Mouse (Mus musculus) midbrain, embryonic 15.5 days (tissue): ENCODE measurements around the gene Tescl. TPM values are rescaled to one million over a fixed set of nuclear protein-coding genes. Genes with fewer than 3 reads are reported as not detected.

Experiments used
- ATAC-seq: fragments of 200-750 bp; cut with Nextera tagmentation; replicated peaks from 2 replicates; pipeline ENCODE4 v1.8.0; 2017; ENCODE audit warnings: moderate TSS enrichment
- H3K27ac ChIP-seq: fragments of 300-500 bp; sonication (generic); 2 replicates; pipeline ENCODE4 v1.5.1; 2015; ENCODE audit warnings: mild to moderate bottlenecking, inconsistent platforms
- H3K27me3 ChIP-seq: fragments of 300-500 bp; sonication (generic); replicated peaks from 2 replicates; pipeline ENCODE4 v1.6.1; 2015; ENCODE audit warnings: inconsistent platforms
- H3K36me3 ChIP-seq: fragments of 300-500 bp; sonication (generic); replicated peaks from 2 replicates; pipeline ENCODE4 v1.6.1; 2015; ENCODE audit warnings: inconsistent platforms
- H3K4me1 ChIP-seq: fragments of 300-500 bp; sonication (generic); 2 replicates; pipeline ENCODE4 v1.6.1; 2015; ENCODE audit warnings: inconsistent platforms
- H3K4me2 ChIP-seq: fragments of 300-500 bp; sonication (generic); 2 replicates; pipeline ENCODE4 v1.6.1; 2015; ENCODE audit warnings: inconsistent platforms, mild to moderate bottlenecking, moderate library complexity
- H3K4me3 ChIP-seq: fragments of 300-500 bp; sonication (generic); 2 replicates; pipeline ENCODE4 v1.5.1; 2015; ENCODE audit warnings: mild to moderate bottlenecking, inconsistent platforms
- H3K9ac ChIP-seq: fragments of 300-500 bp; sonication (generic); 2 replicates; pipeline ENCODE4 v1.6.1; 2015; ENCODE audit warnings: mild to moderate bottlenecking, inconsistent platforms
- H3K9me3 ChIP-seq: fragments of 300-500 bp; sonication (generic); 2 replicates; pipeline ENCODE4 v1.6.1; 2016; ENCODE audit warnings: inconsistent platforms
- WGBS: fragments of 180-500 bp; shearing (Covaris S2); methylation state at CpG from one replicate; pipeline ENCODE4 v1.1.7; 2015; ENCODE audit warnings: mixed read lengths; 5-methylcytosine and 5-hydroxymethylcytosine counted together
- polyA plus RNA-seq: library from polyadenylated mRNA; unstranded; fragments of >200 nt; fragmentation: Nextera tagmentation; extraction: Ambion mirVana; gene quantifications from 2 replicates; pipeline ENCODE4 v1.2.1, GENCODE M21; 2015

Gene Tescl
- polyA plus RNA-seq, 1 experiment from 2014 or later = 0.48 TPM

DNA sequence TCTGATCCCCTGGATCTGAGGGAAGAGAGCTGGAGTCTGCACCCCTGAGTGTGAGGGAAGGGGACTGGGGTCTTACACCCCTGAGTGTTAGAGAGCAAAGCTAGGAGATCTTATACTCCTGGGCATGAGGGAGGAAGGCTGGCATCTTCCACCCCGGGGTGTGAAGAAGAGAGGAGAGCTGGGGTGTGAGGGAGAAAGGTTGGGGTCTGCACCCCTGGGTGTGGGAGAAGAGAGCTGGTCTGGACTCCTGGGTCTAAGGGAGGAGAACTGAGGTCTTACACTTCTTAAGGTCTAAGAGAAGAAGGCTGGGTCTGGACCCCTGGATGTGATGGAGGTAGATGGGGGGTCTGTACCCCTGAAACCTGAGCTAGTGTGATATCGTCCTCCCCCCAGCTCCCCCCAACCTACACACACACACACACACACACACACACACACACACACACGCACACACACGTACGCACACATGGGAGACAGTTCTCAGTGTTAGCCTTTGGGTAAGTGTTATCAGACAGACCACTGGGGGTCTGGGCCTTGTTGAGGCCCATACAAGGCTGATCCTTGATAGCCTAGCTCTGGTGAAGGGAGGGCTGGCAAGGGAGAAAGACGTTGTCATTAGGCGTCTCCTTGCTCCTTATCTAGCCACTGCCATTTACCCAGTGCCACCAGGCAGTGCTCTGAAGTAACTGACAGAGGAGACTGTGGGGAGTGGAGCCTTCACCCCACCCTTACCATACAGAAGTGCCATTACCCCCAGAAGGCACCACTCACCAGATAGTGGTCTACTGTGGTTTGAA is 37.5 kb upstream of the Tescl start:
- 81% methylated on average over 7 of the region's 7 CpGs for WGBS

DNA sequence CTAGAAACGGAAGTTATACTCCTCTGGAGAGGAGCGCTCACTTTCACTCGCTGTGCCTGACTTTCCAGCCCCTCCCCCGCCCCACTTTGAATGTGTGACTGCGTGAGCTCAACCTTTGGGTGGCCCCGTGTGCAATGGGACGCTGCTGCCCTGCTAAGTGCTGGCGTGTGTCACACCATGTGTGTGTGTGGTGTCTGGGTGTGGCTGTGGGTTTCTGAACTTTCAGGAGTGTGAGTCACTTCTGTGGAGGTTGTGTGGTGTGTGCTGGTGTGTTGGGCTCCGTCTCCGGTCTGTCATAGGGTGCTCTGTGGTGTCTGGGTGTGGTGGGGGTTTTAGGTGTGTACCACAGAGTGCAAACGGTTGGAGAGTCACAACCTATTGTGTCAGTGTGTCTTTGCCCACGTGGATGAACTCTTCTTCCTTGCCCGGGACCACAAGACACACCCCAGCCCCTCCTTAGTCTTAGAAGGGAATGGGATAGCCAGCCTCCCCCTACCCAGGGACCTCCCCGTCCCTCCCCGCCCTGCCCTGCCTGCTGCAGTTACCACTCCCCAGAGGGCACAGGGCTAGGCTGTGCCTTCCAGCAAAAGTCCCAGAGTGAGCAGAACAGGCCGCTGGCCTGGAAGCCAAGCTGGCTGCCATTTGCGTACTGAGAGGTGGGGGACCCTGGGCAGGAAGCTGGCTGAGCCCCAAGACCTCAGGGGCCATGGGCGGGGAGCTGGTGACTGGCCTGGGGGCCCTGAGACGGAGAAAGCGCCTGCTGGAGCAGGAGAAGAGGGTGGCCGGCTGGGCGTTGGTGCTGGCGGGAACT is 36.2 kb upstream of the Tescl start, which contains the start of gene Kcnn4:
Gene Kcnn4, plus strand, starts transcription at position 533 of the 811 bp plus-strand sequence.
- WGBS = 49% methylated on average over 22 of the region's 23 CpGs
- no peak within 1 kb of the TSS for H3K4me3 ChIP-seq
- no peak within 1 kb of the TSS for H3K27ac ChIP-seq
- H3K36me3 ChIP-seq = no peaks in the 10 kb centered on the region
- no peak within 1 kb of the TSS for H3K9ac ChIP-seq
- peaks cover 6% of the 10 kb centered on the region; the same call in 1 of the 2 replicates for H3K4me1 ChIP-seq
- ATAC-seq = no peak
- H3K27me3 ChIP-seq = no peaks in the 10 kb centered on the region
- no peak within 1 kb of the TSS for H3K4me2 ChIP-seq
- no peaks in the 10 kb centered on the region for H3K9me3 ChIP-seq

More for the DNA sequence above, 37.5 kb upstream of the Tescl start:
- Histone ChIP-seq H3K27me3 (no peaks in the 10 kb centered on the region), H3K36me3 (no peaks in the 10 kb centered on the region), H3K4me1 (peaks cover 6% of the 10 kb centered on the region; the same call in 1 of the 2 replicates), H3K4me3 (no peak overlapping the region), H3K9me3 (no peaks in the 10 kb centered on the region), H3K27ac (no peak overlapping the region), H3K9ac (no peak overlapping the region), H3K4me2 (no peak overlapping the region)
- no peak for ATAC-seq

- no peak overlapping the region for H3K4me3 ChIP-seq
- no peak for ATAC-seq
- WGBS = 92% methylated on average over 7 of the region's 7 CpGs
- H3K9me3 ChIP-seq = no peaks in the 10 kb centered on the region
- peaks cover 4% of the 10 kb centered on the region; the same call in 1 of the 2 replicates for H3K27me3 ChIP-seq
- H3K9ac ChIP-seq = no peak overlapping the region
- H3K4me2 ChIP-seq = no peak overlapping the region
- H3K4me1 ChIP-seq = peaks cover 6% of the 10 kb centered on the region; the same call in 1 of the 2 replicates
- no peaks in the 10 kb centered on the region for H3K36me3 ChIP-seq
- H3K27ac ChIP-seq = no peak overlapping the region
These were observed 35.2 kb upstream of the Tescl start for GRCm38 (mm10) chr7:24368946-24369345.

DNA sequence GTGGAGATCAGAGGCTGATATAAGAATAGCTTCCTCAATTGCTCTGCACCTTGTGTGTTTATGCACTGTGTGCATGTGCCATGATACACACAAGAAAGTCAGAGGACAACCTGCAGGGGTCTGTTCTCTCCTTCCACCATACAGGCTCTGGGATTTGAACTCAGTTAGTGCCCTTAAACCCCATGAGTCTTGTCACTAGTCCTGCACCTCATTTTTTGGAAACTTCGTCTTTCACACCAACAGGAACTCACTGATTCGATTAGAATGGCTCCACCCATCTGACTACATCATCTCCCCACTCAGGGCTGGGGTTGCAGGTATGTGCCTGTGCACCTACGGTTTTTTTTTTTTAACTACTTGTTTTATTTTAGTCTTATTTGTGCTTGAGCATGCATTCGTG is 34.5 kb upstream of the Tescl start:
- Histone ChIP-seq H3K4me2 (no peak overlapping the region), H3K9ac (no peak overlapping the region), H3K4me1 (no peaks in the 10 kb centered on the region; the same call in 1 of the 2 replicates), H3K27ac (no peak overlapping the region), H3K27me3 (peaks cover 4% of the 10 kb centered on the region; the same call in 1 of the 2 replicates), H3K36me3 (no peaks in the 10 kb centered on the region), H3K4me3 (no peak overlapping the region), H3K9me3 (no peaks in the 10 kb centered on the region)
- ATAC-seq = no peak
- whole genome bisulfite sequencing = 77% methylated on average over 4 of the region's 4 CpGs

GRCm38 (mm10) chr7:24366716-24367632 is 33.2 kb upstream of the Tescl start:
- Histone ChIP-seq H3K4me2 (no peak overlapping the region), H3K36me3 (no peaks in the 10 kb centered on the region), H3K27ac (no peak overlapping the region), H3K9ac (no peak overlapping the region), H3K27me3 (peaks cover 4% of the 10 kb centered on the region; the same call in 1 of the 2 replicates), H3K4me3 (no peak overlapping the region), H3K9me3 (no peaks in the 10 kb centered on the region), H3K4me1 (no peaks in the 10 kb centered on the region; the same call in 1 of the 2 replicates)
- WGBS = 75% methylated on average over 15 of the region's 15 CpGs
- no peak for ATAC-seq

GRCm38 (mm10) chr7:24365258-24366014 is 31.7 kb upstream of the Tescl start:
- Histone ChIP-seq H3K9ac (no peak overlapping the region), H3K4me2 (no peak overlapping the region), H3K4me3 (no peak overlapping the region), H3K27ac (no peak overlapping the region), H3K27me3 (peaks cover 4% of the 10 kb centered on the region; the same call in 1 of the 2 replicates), H3K36me3 (no peaks in the 10 kb centered on the region), H3K9me3 (no peaks in the 10 kb centered on the region), H3K4me1 (no peaks in the 10 kb centered on the region; the same call in 1 of the 2 replicates)
- WGBS = 81% methylated on average over 5 of the region's 5 CpGs
- ATAC-seq = peak; percentile 46

DNA sequence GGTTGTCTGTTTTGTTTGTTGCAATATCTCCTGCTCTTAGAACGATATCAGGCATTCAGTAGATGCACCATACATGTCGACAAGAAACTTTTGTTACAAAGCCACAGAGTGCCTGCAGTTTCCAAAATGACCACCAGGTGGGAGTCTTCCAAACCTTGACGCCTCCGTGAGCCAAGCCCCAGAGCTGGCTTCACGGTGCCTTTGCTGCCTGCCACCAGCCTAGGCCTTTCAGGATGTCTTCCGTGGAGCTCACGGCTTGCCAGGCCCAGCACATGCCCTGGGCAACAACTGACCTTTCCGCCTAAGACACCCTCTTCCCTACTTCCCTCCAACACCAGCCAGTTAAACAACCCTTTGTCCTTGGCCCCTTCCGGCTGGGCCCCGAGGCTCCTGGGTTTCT is 31.1 kb upstream of the Tescl start:
- Histone ChIP-seq H3K36me3 (no peaks in the 10 kb centered on the region), H3K4me3 (no peak overlapping the region), H3K9ac (no peak overlapping the region), H3K4me2 (no peak overlapping the region), H3K27ac (no peak overlapping the region), H3K4me1 (no peaks in the 10 kb centered on the region; the same call in 1 of the 2 replicates), H3K27me3 (peaks cover 4% of the 10 kb centered on the region; the same call in 1 of the 2 replicates), H3K9me3 (no peaks in the 10 kb centered on the region)
- 21% methylated on average over 10 of the region's 10 CpGs for WGBS
- peak; percentile 78 for ATAC-seq

DNA sequence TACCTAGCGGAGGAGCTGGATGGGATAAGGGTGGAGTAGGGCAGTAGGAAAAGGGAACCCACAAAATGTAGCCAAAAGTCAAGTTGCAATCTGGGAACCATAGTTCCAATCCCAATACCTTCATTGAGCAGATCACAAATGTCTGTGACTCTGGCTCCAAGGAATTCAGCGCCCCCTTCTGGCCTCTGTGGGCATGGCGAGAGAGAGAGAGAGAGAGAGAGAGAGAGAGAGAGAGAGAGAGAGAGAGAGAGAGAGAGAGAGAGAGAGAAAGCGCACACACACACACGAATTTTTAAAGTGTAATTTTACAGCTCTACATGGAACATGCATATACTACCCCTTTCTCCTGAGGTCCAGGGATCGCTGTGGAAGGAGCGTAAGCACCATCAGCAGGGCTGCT is 29.5 kb upstream of the Tescl start:
- Histone ChIP-seq H3K36me3 (no peaks in the 10 kb centered on the region), H3K9me3 (no peaks in the 10 kb centered on the region), H3K27ac (no peak overlapping the region), H3K4me1 (no peaks in the 10 kb centered on the region; the same call in 1 of the 2 replicates), H3K9ac (no peak overlapping the region), H3K4me3 (no peak overlapping the region), H3K27me3 (peaks cover 4% of the 10 kb centered on the region; the same call in 1 of the 2 replicates), H3K4me2 (no peak overlapping the region)
- 24% methylated on average over 6 of the region's 7 CpGs for WGBS
- ATAC-seq = no peak

GRCm38 (mm10) chr7:24361001-24361400 is 27.3 kb upstream of the Tescl start:
- Histone ChIP-seq H3K27ac (no peak overlapping the region), H3K4me2 (no peak overlapping the region), H3K4me1 (no peaks in the 10 kb centered on the region; the same call in 1 of the 2 replicates), H3K4me3 (no peak overlapping the region), H3K9me3 (no peaks in the 10 kb centered on the region), H3K9ac (no peak overlapping the region), H3K36me3 (no peaks in the 10 kb centered on the region), H3K27me3 (peaks cover 4% of the 10 kb centered on the region; the same call in 1 of the 2 replicates)
- WGBS = 69% methylated on average over 4 of the region's 4 CpGs
- no peak for ATAC-seq

- ATAC-seq = no peak
- no peaks in the 10 kb centered on the region for H3K36me3 ChIP-seq
- H3K4me2 ChIP-seq = no peak overlapping the region
- H3K27ac ChIP-seq = no peak overlapping the region
- no peak overlapping the region for H3K9ac ChIP-seq
- no peak overlapping the region for H3K4me3 ChIP-seq
- 27% methylated on average over 9 of the region's 9 CpGs for WGBS
- H3K4me1 ChIP-seq = no peaks in the 10 kb centered on the region
- no peaks in the 10 kb centered on the region for H3K9me3 ChIP-seq
- peaks cover 3% of the 10 kb centered on the region; the same call in 1 of the 2 replicates for H3K27me3 ChIP-seq
These were observed 25.5 kb upstream of the Tescl start for GRCm38 (mm10) chr7:24359269-24359668.

DNA sequence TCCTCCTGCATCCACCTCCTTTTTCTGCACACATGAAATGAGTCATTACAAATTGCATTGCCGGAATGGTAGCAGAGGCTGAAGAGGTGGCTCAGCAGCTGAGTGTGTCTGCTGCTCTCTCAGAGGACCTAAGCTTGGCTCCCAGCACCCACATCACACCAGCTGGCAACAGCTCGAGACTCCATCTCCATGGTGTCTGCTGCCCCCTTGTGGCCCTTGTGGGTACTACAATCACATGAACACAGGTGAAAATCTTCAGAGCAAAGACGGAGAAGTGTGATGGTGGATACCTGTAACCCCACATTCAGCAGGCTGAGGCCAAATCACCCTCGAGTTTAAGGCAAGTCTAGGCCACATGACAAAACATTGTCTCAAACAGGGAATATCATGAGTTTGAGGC is 24.2 kb upstream of the Tescl start:
- Histone ChIP-seq H3K27ac (no peak overlapping the region), H3K4me1 (no peaks in the 10 kb centered on the region), H3K4me2 (no peak overlapping the region), H3K27me3 (no peaks in the 10 kb centered on the region), H3K9me3 (no peaks in the 10 kb centered on the region), H3K4me3 (no peak overlapping the region), H3K36me3 (no peaks in the 10 kb centered on the region), H3K9ac (no peak overlapping the region)
- no peak for ATAC-seq
- 53% methylated on average over 4 of the region's 4 CpGs for WGBS
